Mouse (Mus musculus): Measurements from ENCODE around the gene Fbxl13.

DNA sequence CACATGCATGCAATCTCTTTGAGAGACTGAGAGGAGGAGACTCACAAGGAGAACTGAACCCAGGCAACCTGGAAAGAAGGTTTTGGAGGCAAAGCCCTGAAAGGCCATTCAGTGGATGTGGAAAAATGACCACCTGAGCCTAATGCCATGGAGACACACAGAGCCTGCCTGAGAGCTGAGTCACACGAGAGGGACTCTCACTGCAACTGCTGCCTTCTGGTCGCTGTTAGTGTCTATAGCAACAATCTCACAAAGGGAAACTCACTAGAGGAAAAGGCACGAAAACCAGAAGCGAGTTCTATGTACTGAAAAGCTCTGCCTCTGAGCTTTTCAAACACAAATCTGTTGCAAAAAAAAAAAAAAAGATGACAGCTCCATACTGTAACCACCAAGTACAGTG, 41.6 kb upstream of the Fbxl13 start:
- TF ChIP-seq TAL1 (conservative IDR thresholded peaks at IDR 0.05; ENCODE audit: low read depth, low read length) = no peak
- TF ChIP-seq CTCF (IDR thresholded peaks at IDR 0.05; ENCODE audit: low read depth, low read length) = no peak

All from G1E (cell line).